Mouse (Mus musculus) kidney, embryonic 14.5 days (tissue): ENCODE results near the gene Uba5. TPM values are rescaled to one million over a fixed set of nuclear protein-coding genes. Genes with fewer than 3 reads are reported as not detected.

Experiments
- ATAC-seq: fragments of 200-750 bp; cut with Nextera tagmentation; 2 replicates; pipeline ENCODE4 v1.8.0; 2017; ENCODE audit warnings: moderate number of reproducible peaks, mild to moderate bottlenecking, moderate TSS enrichment, moderate library complexity; ENCODE audit not compliant: low FRiP score, low TSS enrichment
- H3K27ac ChIP-seq: fragments of 300-500 bp; sonication (generic); 2 replicates; pipeline ENCODE4 v1.5.1; 2014; ENCODE audit warnings: low read depth, mild to moderate bottlenecking, low read length, moderate library complexity, mixed read lengths
- H3K27me3 ChIP-seq: fragments of 300-500 bp; sonication (generic); 2 replicates; pipeline ENCODE4 v1.6.1; 2014; ENCODE audit warnings: mild to moderate bottlenecking, low read length; ENCODE audit not compliant: control insufficient read depth, insufficient read depth
- H3K36me3 ChIP-seq: fragments of 300-500 bp; sonication (generic); 2 replicates; pipeline ENCODE4 v1.6.1; 2014; ENCODE audit warnings: low read length, mixed read lengths; ENCODE audit not compliant: control insufficient read depth, insufficient read depth
- H3K4me1 ChIP-seq: fragments of 300-500 bp; sonication (generic); 2 replicates; pipeline ENCODE4 v1.6.1; 2014; ENCODE audit warnings: low read length, mixed read lengths; ENCODE audit not compliant: control insufficient read depth, insufficient read depth
- H3K4me2 ChIP-seq: fragments of 300-500 bp; sonication (generic); replicated peaks from 2 replicates; pipeline ENCODE4 v1.6.1; 2014; ENCODE audit warnings: low read depth, mild to moderate bottlenecking, low read length
- H3K4me3 ChIP-seq: fragments of 300-500 bp; sonication (generic); 2 replicates; pipeline ENCODE4 v1.5.1; 2014; ENCODE audit warnings: mild to moderate bottlenecking, low read length
- H3K9ac ChIP-seq: fragments of 300-500 bp; sonication (generic); 2 replicates; pipeline ENCODE4 v1.6.1; 2014; ENCODE audit warnings: low read depth, mild to moderate bottlenecking, low read length, moderate library complexity
- H3K9me3 ChIP-seq: fragments of 300-500 bp; sonication (generic); 2 replicates; pipeline ENCODE4 v1.6.1; 2016; ENCODE audit warnings: low read length; ENCODE audit not compliant: control insufficient read depth
- WGBS: fragments of 180-500 bp; shearing (Covaris S2); extraction: QIAGEN DNeasy Blood & Tissue Kit; methylation state at CpG from one replicate; pipeline ENCODE4 v1.1.7; 2014; 5-methylcytosine and 5-hydroxymethylcytosine counted together
- polyA plus RNA-seq: library from polyadenylated mRNA; unstranded; fragments of >200 nt; fragmentation: Nextera tagmentation; extraction: Ambion mirVana; gene quantifications from 2 replicates; pipeline ENCODE4 v1.2.1, GENCODE M21; 2014

Gene Uba5
- polyA plus RNA-seq, 1 experiment from 2014 or later = 59.3 TPM

DNA sequence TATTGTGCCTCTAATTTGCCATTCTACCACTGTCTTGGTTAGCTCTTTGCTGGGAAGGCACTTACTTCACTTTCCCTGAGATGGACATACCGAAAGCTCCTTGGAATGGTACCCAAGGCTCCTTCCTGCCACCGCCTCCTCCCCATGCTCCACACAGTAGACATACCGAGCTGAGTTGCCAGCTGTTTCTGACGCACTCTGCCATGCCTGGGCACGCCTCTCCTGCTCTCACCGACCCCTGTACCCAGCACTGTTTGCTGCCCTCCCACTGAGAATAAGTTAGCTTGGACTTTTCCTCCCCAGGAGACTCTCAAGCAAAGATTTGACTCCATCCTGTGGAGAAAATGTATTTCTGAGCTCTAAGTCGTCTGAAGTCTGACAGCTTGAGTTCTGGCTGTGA, 37.9 kb upstream of the Uba5 start:
- peaks cover 3% of the 10 kb centered on the region; the same call in 1 of the 2 replicates for H3K4me1 ChIP-seq
- no peak overlapping the region for H3K4me2 ChIP-seq
- no peak for ATAC-seq
- H3K27me3 ChIP-seq = no peaks in the 10 kb centered on the region
- no peaks in the 10 kb centered on the region for H3K9me3 ChIP-seq
- 53% methylated on average over 7 of the region's 7 CpGs for WGBS
- H3K9ac ChIP-seq = no peak overlapping the region
- no peak overlapping the region for H3K27ac ChIP-seq
- no peak overlapping the region for H3K4me3 ChIP-seq
- no peaks in the 10 kb centered on the region for H3K36me3 ChIP-seq

DNA sequence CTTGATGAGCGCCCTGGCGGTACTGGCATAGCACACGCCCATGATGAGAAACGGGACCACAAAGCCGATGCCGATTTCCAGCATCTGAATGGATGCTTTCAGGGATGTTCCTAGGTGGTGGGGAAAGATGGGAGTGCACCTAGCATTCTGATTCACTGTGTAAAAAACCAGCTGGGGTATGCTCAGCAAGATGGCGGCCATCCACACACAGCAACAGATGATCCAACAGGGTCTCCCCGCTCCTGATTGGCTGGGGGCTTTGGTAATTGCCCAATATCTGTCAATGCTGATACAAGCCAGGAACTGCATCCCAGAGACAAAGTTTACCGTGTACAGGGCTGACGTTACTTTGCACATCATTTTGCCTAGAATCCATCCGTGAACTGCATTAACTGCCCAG, 36.1 kb upstream of the Uba5 start:
- H3K4me3 ChIP-seq = no peak overlapping the region
- H3K27me3 ChIP-seq = no peaks in the 10 kb centered on the region
- H3K9me3 ChIP-seq = no peaks in the 10 kb centered on the region
- no peak overlapping the region for H3K4me2 ChIP-seq
- 95% methylated on average over 11 of the region's 11 CpGs for WGBS
- peaks cover 3% of the 10 kb centered on the region; the same call in 1 of the 2 replicates for H3K4me1 ChIP-seq
- no peaks in the 10 kb centered on the region for H3K36me3 ChIP-seq
- H3K27ac ChIP-seq = no peak overlapping the region
- no peak for ATAC-seq
- H3K9ac ChIP-seq = no peak overlapping the region

DNA sequence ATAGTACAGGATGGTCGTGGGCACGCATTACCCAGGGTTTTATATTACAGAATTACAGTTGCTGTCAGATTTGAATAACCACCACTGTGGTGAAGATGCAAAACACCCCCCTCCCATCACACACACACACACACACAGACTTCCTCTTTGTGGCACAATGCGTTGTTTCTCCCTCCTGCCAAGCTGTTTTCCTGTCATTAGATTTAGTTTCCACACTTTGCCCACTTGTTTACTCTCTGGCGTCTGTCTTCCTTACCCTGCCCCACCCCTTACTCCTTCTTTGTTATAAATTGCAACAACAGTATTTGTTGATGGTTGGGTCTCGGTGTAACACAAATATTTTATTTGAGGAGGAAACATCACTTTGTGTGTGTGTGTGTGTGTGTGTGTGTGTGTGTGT, 35.3 kb upstream of the Uba5 start:
- Histone ChIP-seq H3K9ac (no peak overlapping the region), H3K4me3 (no peak overlapping the region), H3K27me3 (no peaks in the 10 kb centered on the region), H3K36me3 (no peaks in the 10 kb centered on the region), H3K4me2 (no peak overlapping the region), H3K9me3 (no peaks in the 10 kb centered on the region), H3K27ac (no peak overlapping the region), H3K4me1 (peaks cover 3% of the 10 kb centered on the region; the same call in 1 of the 2 replicates)
- no peak for ATAC-seq
- WGBS = 64% methylated on average over 5 of the region's 5 CpGs

DNA sequence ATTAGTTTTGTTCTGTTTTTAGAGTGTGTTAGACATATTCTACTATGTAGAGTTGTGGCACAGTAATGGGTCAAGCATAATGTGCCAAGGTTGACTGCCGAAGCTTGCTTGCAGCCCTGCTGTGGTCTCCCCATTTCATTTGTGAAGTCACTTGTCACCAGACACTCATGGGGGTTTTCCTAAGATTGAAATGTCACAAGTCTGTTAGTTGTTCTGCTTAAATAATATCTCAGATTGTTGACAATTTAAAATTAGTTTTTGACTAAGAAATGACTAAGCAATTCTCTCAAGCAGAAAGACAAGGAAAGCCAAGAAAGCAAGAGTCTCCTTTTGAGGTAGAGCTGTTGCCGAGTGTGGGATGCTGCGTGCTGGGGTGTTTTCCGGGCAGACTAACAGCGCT, 30.0 kb upstream of the Uba5 start:
- Histone ChIP-seq H3K9ac (no peak overlapping the region), H3K4me2 (no peak overlapping the region), H3K36me3 (no peaks in the 10 kb centered on the region), H3K9me3 (no peaks in the 10 kb centered on the region), H3K27ac (no peak overlapping the region), H3K4me1 (no peaks in the 10 kb centered on the region), H3K4me3 (no peak overlapping the region), H3K27me3 (no peaks in the 10 kb centered on the region)
- no peak for ATAC-seq
- WGBS = 94% methylated on average over 5 of the region's 5 CpGs

DNA sequence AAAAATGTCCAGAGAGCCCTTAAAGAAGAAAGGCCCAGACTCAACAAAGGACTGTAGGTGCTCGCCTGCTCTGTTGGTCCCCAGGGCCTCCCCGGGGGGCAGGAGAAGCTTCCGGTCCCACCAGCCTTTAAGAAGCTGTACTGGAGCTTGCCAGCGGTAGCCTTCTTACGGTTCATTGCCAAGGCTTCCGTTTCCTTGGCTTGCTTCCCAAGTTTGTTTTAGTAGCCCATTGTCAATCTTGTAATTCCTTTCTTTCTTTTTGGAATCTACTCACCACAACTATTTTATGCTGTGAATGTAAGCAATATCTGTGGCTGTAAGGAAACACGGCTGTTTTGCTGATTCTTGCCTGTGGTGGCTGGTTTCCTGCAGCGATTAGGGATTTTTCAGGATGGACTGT, 25.6 kb upstream of the Uba5 start:
- Histone ChIP-seq H3K27me3 (no peaks in the 10 kb centered on the region), H3K9me3 (no peaks in the 10 kb centered on the region), H3K4me2 (no peak overlapping the region), H3K36me3 (no peaks in the 10 kb centered on the region), H3K4me3 (no peak overlapping the region), H3K9ac (no peak overlapping the region), H3K27ac (no peak overlapping the region), H3K4me1 (no peaks in the 10 kb centered on the region)
- WGBS = 68% methylated on average over 8 of the region's 8 CpGs
- ATAC-seq = no peak

DNA sequence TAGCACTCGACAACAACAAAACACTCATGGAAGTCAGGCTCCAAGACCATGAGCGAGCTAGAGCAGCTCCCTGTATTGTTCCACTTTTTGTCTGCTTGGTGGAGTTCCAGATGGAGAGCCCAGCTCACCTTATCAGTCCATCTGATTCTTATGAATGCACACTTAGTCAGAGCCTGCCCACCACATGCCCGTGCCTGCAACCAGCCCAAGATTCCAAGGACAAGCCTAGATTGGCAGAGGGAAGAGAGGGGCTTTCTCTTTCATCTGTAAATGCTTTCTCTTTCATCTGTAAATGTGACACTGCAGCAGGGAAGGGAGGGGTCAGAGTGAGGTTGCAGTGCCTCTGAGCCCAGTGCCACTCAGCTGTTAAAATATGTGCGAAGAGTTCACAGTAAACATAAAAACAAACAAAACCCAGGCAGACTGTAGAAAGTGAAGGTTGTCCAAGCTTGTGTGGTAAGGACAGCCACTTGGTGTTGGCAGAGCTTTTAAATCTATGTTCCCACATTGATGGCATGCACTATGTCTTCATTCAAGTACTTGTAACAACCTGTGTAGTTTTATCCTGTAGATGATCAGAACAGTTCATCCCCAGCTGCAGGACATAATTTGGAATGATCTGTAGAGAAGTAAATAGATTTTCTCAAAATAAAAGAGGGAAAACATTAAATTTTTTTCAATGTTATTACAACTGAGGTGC, 22.9 kb upstream of the Uba5 start:
- no peak overlapping the region for H3K9ac ChIP-seq
- no peak for ATAC-seq
- H3K4me1 ChIP-seq = no peaks in the 10 kb centered on the region
- H3K36me3 ChIP-seq = no peaks in the 10 kb centered on the region; the same call in 1 of the 2 replicates
- no peak overlapping the region for H3K27ac ChIP-seq
- no peak overlapping the region for H3K4me3 ChIP-seq
- H3K27me3 ChIP-seq = no peaks in the 10 kb centered on the region
- H3K4me2 ChIP-seq = no peak overlapping the region
- 60% methylated on average over 4 of the region's 4 CpGs for WGBS
- H3K9me3 ChIP-seq = no peaks in the 10 kb centered on the region

DNA sequence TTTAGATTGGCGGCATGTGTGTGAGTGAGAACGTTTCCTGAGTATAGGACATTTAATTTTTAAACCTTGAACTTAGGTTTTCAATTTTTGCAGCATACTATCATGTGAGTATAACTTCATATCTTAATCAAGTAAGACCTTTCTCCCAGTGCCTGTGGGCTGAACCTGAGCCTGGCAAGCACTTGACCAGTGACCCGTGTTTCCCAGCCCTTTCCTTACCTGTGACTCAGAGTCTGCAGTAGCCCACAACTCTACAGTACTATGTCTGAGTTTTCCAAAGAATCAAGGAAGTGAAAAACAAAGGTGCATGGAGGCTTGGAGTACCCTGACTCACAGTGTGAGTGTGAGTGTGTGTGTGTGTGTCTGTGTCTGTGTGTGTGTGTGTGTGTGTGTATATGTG, 17.1 kb upstream of the Uba5 start:
- no peak for ATAC-seq
- Histone ChIP-seq H3K9me3 (no peaks in the 10 kb centered on the region), H3K4me3 (no peak overlapping the region), H3K9ac (no peak overlapping the region), H3K36me3 (no peaks in the 10 kb centered on the region; the same call in 1 of the 2 replicates), H3K27me3 (no peaks in the 10 kb centered on the region), H3K4me2 (no peak overlapping the region), H3K4me1 (no peaks in the 10 kb centered on the region), H3K27ac (no peak overlapping the region)
- WGBS = 77% methylated on average over 3 of the region's 3 CpGs

DNA sequence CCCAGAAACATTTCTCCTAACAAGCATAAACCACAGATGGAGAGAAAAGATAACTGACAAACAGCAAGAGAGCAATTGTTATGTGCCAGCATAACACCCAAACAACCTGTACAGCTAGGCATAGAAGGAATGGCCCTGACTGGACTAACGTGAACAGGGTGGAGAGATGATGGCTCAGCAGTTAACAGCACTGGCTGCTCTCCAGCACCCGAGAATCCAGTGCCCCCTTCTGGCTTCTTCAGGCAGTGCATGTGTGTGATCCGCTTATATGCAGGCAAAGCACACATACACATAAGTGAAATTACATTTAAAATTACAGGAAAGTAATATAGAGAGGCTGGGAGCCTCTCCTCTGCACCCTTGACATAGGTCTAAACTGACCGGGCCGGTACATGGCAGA, 16.4 kb upstream of the Uba5 start:
- no peaks in the 10 kb centered on the region for H3K9me3 ChIP-seq
- no peak for ATAC-seq
- H3K4me1 ChIP-seq = no peaks in the 10 kb centered on the region
- H3K4me3 ChIP-seq = no peak overlapping the region
- no peak overlapping the region for H3K4me2 ChIP-seq
- no peaks in the 10 kb centered on the region for H3K27me3 ChIP-seq
- 49% methylated on average over 5 of the region's 5 CpGs for WGBS
- no peak overlapping the region for H3K27ac ChIP-seq
- H3K9ac ChIP-seq = no peak overlapping the region
- H3K36me3 ChIP-seq = no peaks in the 10 kb centered on the region; the same call in 1 of the 2 replicates

DNA sequence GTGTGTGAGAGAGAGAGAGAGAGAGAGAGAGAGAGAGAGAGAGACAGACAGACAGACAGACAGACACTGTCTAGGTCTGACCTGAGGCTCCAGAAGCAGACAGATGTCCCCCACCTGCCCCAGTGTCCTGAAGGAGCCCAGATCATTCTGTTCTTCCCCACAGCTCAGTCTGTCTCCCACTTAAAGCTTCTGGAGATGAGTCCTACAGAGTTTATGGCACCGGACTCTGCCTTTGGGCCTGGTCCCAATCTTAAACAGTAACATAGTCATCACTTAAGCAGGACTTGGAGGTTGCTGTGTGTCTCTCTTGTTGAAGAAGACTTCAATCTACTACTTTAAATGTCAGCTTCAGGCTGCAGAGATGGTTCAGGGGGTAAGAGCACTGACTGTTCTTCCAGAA, 15.8 kb upstream of the Uba5 start:
- Histone ChIP-seq H3K4me2 (no peak overlapping the region), H3K27ac (no peak overlapping the region), H3K27me3 (no peaks in the 10 kb centered on the region), H3K9me3 (no peaks in the 10 kb centered on the region), H3K36me3 (no peaks in the 10 kb centered on the region; the same call in 1 of the 2 replicates), H3K4me3 (no peak overlapping the region), H3K4me1 (no peaks in the 10 kb centered on the region), H3K9ac (no peak overlapping the region)
- ATAC-seq = no peak
- WGBS = 93% methylated on average over 1 of the region's 1 CpGs
